Mouse (Mus musculus): ENCODE results near the gene Cadm3.

GRCm38 (mm10) chr1:173391754-173392153, 24.3 kb upstream of the Cadm3 start:
- TF ChIP-seq GATA1 (IDR thresholded peaks at IDR 0.05; ENCODE audit: low read length) (no peak), TAL1 (IDR thresholded peaks at IDR 0.05; ENCODE audit: low read length) (no peak)
